Mouse (Mus musculus): ENCODE results near the gene Nploc4. TPM values are rescaled to one million over a fixed set of nuclear protein-coding genes. Genes with fewer than 3 reads are reported as not detected.

Gene Nploc4
- 42.1 and 51.4 TPM in 2 replicates for polyA plus RNA-seq (2014; fragmentation: Nextera tagmentation; extraction: Ambion mirVana)

- Histone ChIP-seq H3K9me3 (ENCODE audit: low read depth, low read length) (no peaks in the 10 kb centered on the region), H3K36me3 (ENCODE audit: insufficient read depth) (peaks cover 31% of the 10 kb centered on the region), H3K4me1 (ENCODE audit: insufficient read depth) (0 out of 2 replicates have a peak, but pooled peaks cover 4% of the 10 kb centered on the region), H3K27me3 (ENCODE audit: insufficient read depth, low read length) (no peaks in the 10 kb centered on the region), H3K9ac (peak within 1 kb of the TSS; percentile 94), H3K27ac (ENCODE audit: low read depth) (peak within 1 kb of the TSS; percentile 79), H3K4me2 (peak within 1 kb of the TSS; percentile 84), H3K4me3 (ENCODE audit: low read depth, low read length) (peak within 1 kb of the TSS; percentile 99)
- peak; percentile 91 for ATAC-seq (ENCODE audit: insufficient read depth)
- no peak for TF ChIP-seq CTCF (IDR thresholded peaks at IDR 0.05; ENCODE audit: low read depth)
- DNase-seq, result peak; percentile 96
- WGBS, result under 1% methylated on average over 72 of the region's 77 CpGs
Measured at GRCm38 (mm10) chr11:120437152-120437856, at the start of gene Nploc4. Gene Nploc4 (minus strand): TSS chr11:120437708.

GRCm38 (mm10) chr11:120485251-120485650 lies 47.7 kb upstream of the Nploc4 start:
- H3K27ac ChIP-seq (ENCODE audit: low read depth), result no peak overlapping the region; the same call in 1 of the 2 replicates
- peak overlapping the region; percentile 90 for H3K4me2 ChIP-seq
- no peak for ATAC-seq (ENCODE audit: insufficient read depth)
- no peak for TF ChIP-seq CTCF (IDR thresholded peaks at IDR 0.05; ENCODE audit: low read depth)
- peaks cover 80% of the 10 kb centered on the region for H3K36me3 ChIP-seq (ENCODE audit: insufficient read depth)
- WGBS, result 7% methylated on average over 10 of the region's 10 CpGs
- H3K4me3 ChIP-seq (ENCODE audit: low read depth, low read length), result peak overlapping the region; percentile 99
- DNase-seq, result no peak
- H3K9ac ChIP-seq, result peak overlapping the region; percentile 92
- H3K27me3 ChIP-seq (ENCODE audit: insufficient read depth, low read length), result no peaks in the 10 kb centered on the region
- H3K9me3 ChIP-seq (ENCODE audit: low read depth, low read length), result no peaks in the 10 kb centered on the region
- peaks cover 9% of the 10 kb centered on the region for H3K4me1 ChIP-seq (ENCODE audit: insufficient read depth)

- Histone ChIP-seq H3K4me3 (ENCODE audit: low read depth, low read length) (peak within 1 kb of the TSS; percentile 99), H3K4me1 (ENCODE audit: insufficient read depth) (peaks cover 9% of the 10 kb centered on the region), H3K9ac (peak within 1 kb of the TSS; percentile 92), H3K27me3 (ENCODE audit: insufficient read depth, low read length) (no peaks in the 10 kb centered on the region), H3K9me3 (ENCODE audit: low read depth, low read length) (no peaks in the 10 kb centered on the region), H3K27ac (ENCODE audit: low read depth) (peak within 1 kb of the TSS; percentile 88), H3K36me3 (ENCODE audit: insufficient read depth) (peaks cover 80% of the 10 kb centered on the region), H3K4me2 (peak within 1 kb of the TSS; percentile 90)
- under 1% methylated on average over 60 of the region's 60 CpGs for WGBS
- DNase-seq (peak; percentile 98), ATAC-seq (ENCODE audit: insufficient read depth) (peak; percentile 97)
- no peak for TF ChIP-seq CTCF (IDR thresholded peaks at IDR 0.05; ENCODE audit: low read depth)
Measured at GRCm38 (mm10) chr11:120484265-120484981, 46.9 kb upstream of the Nploc4 start, which contains the start of gene Mrpl12. Gene Mrpl12 (plus strand): TSS chr11:120484613.

- Histone ChIP-seq H3K36me3 (ENCODE audit: insufficient read depth) (peaks cover 84% of the 10 kb centered on the region), H3K4me3 (ENCODE audit: low read depth, low read length) (peak overlapping the region; percentile 99), H3K9me3 (ENCODE audit: low read depth, low read length) (no peaks in the 10 kb centered on the region), H3K9ac (peak overlapping the region; percentile 92), H3K4me2 (peak overlapping the region; percentile 90), H3K4me1 (ENCODE audit: insufficient read depth) (peaks cover 9% of the 10 kb centered on the region), H3K27me3 (ENCODE audit: insufficient read depth, low read length) (no peaks in the 10 kb centered on the region), H3K27ac (ENCODE audit: low read depth) (peak overlapping the region; percentile 88)
- WGBS, result 87% methylated on average over 7 of the region's 7 CpGs
- ATAC-seq (ENCODE audit: insufficient read depth), result no peak
- no peak for TF ChIP-seq CTCF (IDR thresholded peaks at IDR 0.05; ENCODE audit: low read depth)
- no peak for DNase-seq
Measured at GRCm38 (mm10) chr11:120483448-120483934, 46.0 kb upstream of the Nploc4 start.

- Histone ChIP-seq H3K9me3 (ENCODE audit: low read depth, low read length) (no peaks in the 10 kb centered on the region), H3K27me3 (ENCODE audit: insufficient read depth, low read length) (no peaks in the 10 kb centered on the region), H3K4me1 (ENCODE audit: insufficient read depth) (peaks cover 7% of the 10 kb centered on the region; the same call in 1 of the 2 replicates), H3K4me2 (no peak overlapping the region), H3K27ac (ENCODE audit: low read depth) (no peak overlapping the region), H3K4me3 (ENCODE audit: low read depth, low read length) (no peak overlapping the region), H3K9ac (no peak overlapping the region), H3K36me3 (ENCODE audit: insufficient read depth) (peaks cover 68% of the 10 kb centered on the region)
- DNase-seq (no peak), ATAC-seq (ENCODE audit: insufficient read depth) (no peak)
- 94% methylated on average over 6 of the region's 6 CpGs for WGBS
- no peak for TF ChIP-seq CTCF (IDR thresholded peaks at IDR 0.05; ENCODE audit: low read depth)
Measured at GRCm38 (mm10) chr11:120472052-120472451, 34.5 kb upstream of the Nploc4 start.

- Histone ChIP-seq H3K4me3 (ENCODE audit: low read depth, low read length) (peak overlapping the region; percentile 91), H3K9ac (peak overlapping the region; percentile 78), H3K4me1 (ENCODE audit: insufficient read depth) (peaks cover 10% of the 10 kb centered on the region; the same call in 1 of the 2 replicates), H3K27me3 (ENCODE audit: insufficient read depth, low read length) (no peaks in the 10 kb centered on the region), H3K27ac (ENCODE audit: low read depth) (peak overlapping the region; percentile 42; the same call in 1 of the 2 replicates), H3K36me3 (ENCODE audit: insufficient read depth) (peaks cover 61% of the 10 kb centered on the region), H3K9me3 (ENCODE audit: low read depth, low read length) (no peaks in the 10 kb centered on the region), H3K4me2 (peak overlapping the region; percentile 78)
- peak; percentile 69 for ATAC-seq (ENCODE audit: insufficient read depth)
- DNase-seq, result no peak
- no peak for TF ChIP-seq CTCF (IDR thresholded peaks at IDR 0.05; ENCODE audit: low read depth)
- under 1% methylated on average over 33 of the region's 33 CpGs for WGBS
Measured at GRCm38 (mm10) chr11:120467736-120468092, 30.2 kb upstream of the Nploc4 start.
